Mouse (Mus musculus) G1E (cell line): ENCODE data around the gene Ywhag.

Source experiments
- CTCF ChIP-seq: IDR thresholded peaks from 2 replicates; pipeline ENCODE4 v1.5.1; 2012; ENCODE audit warnings: low read depth, low read length, inconsistent platforms, mixed read lengths
- GATA1 ChIP-seq: IDR thresholded peaks from 2 replicates; pipeline ENCODE4 v1.6.1; 2012; ENCODE audit warnings: borderline replicate concordance, low read length, inconsistent platforms, mixed read lengths
- POLR2AphosphoS5 ChIP-seq: IDR thresholded peaks from 2 replicates; pipeline ENCODE4 v1.6.1; 2012; ENCODE audit warnings: low read depth, low read length, inconsistent platforms; ENCODE audit not compliant: insufficient replicate concordance
- TAL1 ChIP-seq: conservative IDR thresholded peaks from 2 replicates; pipeline ENCODE4 v1.6.1; 2012; ENCODE audit warnings: low read depth, low read length, inconsistent platforms, mixed read lengths

- TF ChIP-seq CTCF (no peak), GATA1 (no peak), TAL1 (no peak), POLR2AphosphoS5 (no peak)
These were observed 1.3 kb upstream of the Ywhag start for GRCm38 (mm10) chr5:135935641-135936190.
